In genomic region chr16:8512830-8513229, GRCm38 (mm10) we compare ENCODE assay signal across 8 mouse cellular contexts. TPM values are rescaled to one million over a fixed set of nuclear protein-coding genes. Genes with fewer than 3 reads are reported as not detected.
DNase-seq lines count a peak whose midpoint lies in the region; ATAC-seq and TF ChIP-seq lines count a peak whose summit lies in the region.

No protein-coding gene starts in this region.

- H3K4me2 ChIP-seq in forebrain, postnatal 0 days (ENCODE audit: low read depth) = peak overlapping the region; percentile 69
- H3K4me2 ChIP-seq in liver, embryonic 16.5 days (ENCODE audit: low read depth, low read length) = peak overlapping the region; percentile 48

- 4% methylated on average over 5 of the region's 5 CpGs for WGBS in heart, embryonic 10.5 days
- 0% methylated on average over 5 of the region's 5 CpGs for WGBS in forebrain, postnatal 0 days
- 8% methylated on average over 5 of the region's 5 CpGs for WGBS in liver, embryonic 16.5 days (ENCODE audit: insufficient replicate concordance)

- 0 out of 2 replicates have a peak overlapping the region, but pooled peaks have one; percentile 20 for H3K9ac ChIP-seq in ES-Bruce4 (ENCODE audit: low read depth, poor library complexity, severe bottlenecking)
- peak overlapping the region; percentile 68 for H3K9ac ChIP-seq in forebrain, postnatal 0 days
- H3K9ac ChIP-seq in liver, embryonic 16.5 days (ENCODE audit: low read depth, low read length) = no peak overlapping the region

- no peak for TF ChIP-seq POLR2A in ES-Bruce4 (IDR thresholded peaks at IDR 0.05; ENCODE audit: insufficient read depth, low read length)

- DNase-seq in heart, embryonic 10.5 days (ENCODE audit: low spot score) = no peak
- no peak for DNase-seq in heart, adult 9 months (ENCODE audit: low spot score in 2 of 2)
- no peak for DNase-seq in forebrain, postnatal 0 days
- DNase-seq in spleen, postnatal 14 days (ENCODE audit: low spot score in 2 of 2) = no peak
- no peak for DNase-seq in thymus, adult 18-20 months
- DNase-seq in urinary bladder, adult 18-20 months (ENCODE audit: low spot score in 2 of 2) = no peak

- no peak for ATAC-seq in forebrain, postnatal 0 days
- peak; percentile 23 for ATAC-seq in liver, embryonic 16.5 days (ENCODE audit: low read depth)

- no peak overlapping the region for H3K27ac ChIP-seq in heart, embryonic 10.5 days
- H3K27ac ChIP-seq in ES-Bruce4 (ENCODE audit: insufficient read depth, low read length) = no peak overlapping the region
- no peak overlapping the region for H3K27ac ChIP-seq in forebrain, postnatal 0 days (ENCODE audit: low read depth, low read length)
- H3K27ac ChIP-seq in liver, embryonic 16.5 days (ENCODE audit: low read length) = no peak overlapping the region

- H3K36me3 ChIP-seq in heart, embryonic 10.5 days = peaks cover 3% of the 10 kb centered on the region; the same call in 1 of the 2 replicates
- no peaks in the 10 kb centered on the region for H3K36me3 ChIP-seq in ES-Bruce4 (ENCODE audit: control insufficient read depth, insufficient read depth, low read length, poor library complexity, severe bottlenecking)
- H3K36me3 ChIP-seq in forebrain, postnatal 0 days (ENCODE audit: insufficient read depth) = no peaks in the 10 kb centered on the region
- H3K36me3 ChIP-seq in liver, embryonic 16.5 days (ENCODE audit: control insufficient read depth, insufficient read depth) = no peaks in the 10 kb centered on the region

- peaks cover 15% of the 10 kb centered on the region; the same call in 1 of the 2 replicates for H3K27me3 ChIP-seq in heart, embryonic 10.5 days (ENCODE audit: insufficient read depth, poor library complexity, severe bottlenecking)
- H3K27me3 ChIP-seq in ES-Bruce4 (ENCODE audit: control insufficient read depth, insufficient read depth, low read length, poor library complexity, severe bottlenecking) = no peaks in the 10 kb centered on the region
- no peaks in the 10 kb centered on the region for H3K27me3 ChIP-seq in forebrain, postnatal 0 days (ENCODE audit: insufficient read depth, low read length)
- H3K27me3 ChIP-seq in liver, embryonic 16.5 days (ENCODE audit: control insufficient read depth, insufficient read depth, low read depth, low read length) = peaks cover 14% of the 10 kb centered on the region

- no peak for TF ChIP-seq EP300 in ES-Bruce4 (IDR thresholded peaks at IDR 0.05; ENCODE audit: insufficient read depth, low read depth, low read length)

- no peaks in the 10 kb centered on the region for H3K9me3 ChIP-seq in heart, embryonic 10.5 days
- no peaks in the 10 kb centered on the region for H3K9me3 ChIP-seq in ES-Bruce4 (replicated peaks; ENCODE audit: control insufficient read depth, insufficient read depth, low read length, poor library complexity, severe bottlenecking)
- no peaks in the 10 kb centered on the region for H3K9me3 ChIP-seq in forebrain, postnatal 0 days (ENCODE audit: low read length)
- H3K9me3 ChIP-seq in liver, embryonic 16.5 days (replicated peaks; ENCODE audit: control insufficient read depth, low read length) = no peaks in the 10 kb centered on the region

- TF ChIP-seq CTCF in ES-Bruce4 (IDR thresholded peaks at IDR 0.05; ENCODE audit: low read depth, low read length) = no peak
- TF ChIP-seq CTCF in forebrain, postnatal 0 days (IDR thresholded peaks at IDR 0.05; ENCODE audit: low read depth) = no peak

- H3K4me1 ChIP-seq in heart, embryonic 10.5 days = peaks cover 21% of the 10 kb centered on the region
- H3K4me1 ChIP-seq in ES-Bruce4 (ENCODE audit: control insufficient read depth, insufficient read depth, low read length) = no peaks in the 10 kb centered on the region
- peaks cover 10% of the 10 kb centered on the region; the same call in 1 of the 2 replicates for H3K4me1 ChIP-seq in forebrain, postnatal 0 days (ENCODE audit: insufficient read depth)
- H3K4me1 ChIP-seq in liver, embryonic 16.5 days (ENCODE audit: control insufficient read depth, low read depth, low read length) = no peaks in the 10 kb centered on the region

- peak overlapping the region; percentile 73 for H3K4me3 ChIP-seq in heart, embryonic 10.5 days
- peak overlapping the region; percentile 44 for H3K4me3 ChIP-seq in ES-Bruce4 (ENCODE audit: low read depth, low read length)
- peak overlapping the region; percentile 69 for H3K4me3 ChIP-seq in forebrain, postnatal 0 days (ENCODE audit: low read depth, low read length)
- H3K4me3 ChIP-seq in liver, embryonic 16.5 days (ENCODE audit: low read depth, low read length) = peak overlapping the region; percentile 56

RNA-seq across cellular contexts. Expression of gene Abat, which starts 0.4 kb away (rescaled TPM):
- polyA plus RNA-seq in heart, embryonic 10.5 days (2016; fragmentation: Nextera tagmentation; extraction: Ambion mirVana) = 34.7 and 41.8 TPM in 2 replicates
- polyA plus RNA-seq in ES-Bruce4 (2011; ENCODE audit: insufficient read depth, insufficient read length, low read depth, missing spikeins) = 1.8 and 2.8 TPM in 2 replicates
- total RNA-seq in forebrain, postnatal 0 days (2014; rRNA removed) = 76.1 and 104 TPM in 2 replicates
- polyA plus RNA-seq in forebrain, postnatal 0 days (2015; fragmentation: Nextera tagmentation; extraction: Ambion mirVana) = 54.9 and 69.4 TPM in 2 replicates
- 37.8 and 46.2 TPM in 2 replicates for polyA plus RNA-seq in liver, embryonic 16.5 days (2015; fragmentation: Nextera tagmentation; extraction: Ambion mirVana)

RNA-seq across cellular contexts. Expression of gene Mettl22, which starts 42.2 kb away (rescaled TPM):
- polyA plus RNA-seq in heart, embryonic 10.5 days (2016; fragmentation: Nextera tagmentation; extraction: Ambion mirVana) = 38.0 and 54.3 TPM in 2 replicates
- polyA plus RNA-seq in ES-Bruce4 (2011; ENCODE audit: insufficient read depth, insufficient read length, low read depth, missing spikeins) = 12.4 and 17.2 TPM in 2 replicates
- 34.8 and 61.6 TPM in 2 replicates for total RNA-seq in forebrain, postnatal 0 days (2014; rRNA removed)
- polyA plus RNA-seq in forebrain, postnatal 0 days (2015; fragmentation: Nextera tagmentation; extraction: Ambion mirVana) = 85.9 and 94.3 TPM in 2 replicates
- 5.9 and 7.5 TPM in 2 replicates for polyA plus RNA-seq in liver, embryonic 16.5 days (2015; fragmentation: Nextera tagmentation; extraction: Ambion mirVana)
